In the genomic region with DNA sequence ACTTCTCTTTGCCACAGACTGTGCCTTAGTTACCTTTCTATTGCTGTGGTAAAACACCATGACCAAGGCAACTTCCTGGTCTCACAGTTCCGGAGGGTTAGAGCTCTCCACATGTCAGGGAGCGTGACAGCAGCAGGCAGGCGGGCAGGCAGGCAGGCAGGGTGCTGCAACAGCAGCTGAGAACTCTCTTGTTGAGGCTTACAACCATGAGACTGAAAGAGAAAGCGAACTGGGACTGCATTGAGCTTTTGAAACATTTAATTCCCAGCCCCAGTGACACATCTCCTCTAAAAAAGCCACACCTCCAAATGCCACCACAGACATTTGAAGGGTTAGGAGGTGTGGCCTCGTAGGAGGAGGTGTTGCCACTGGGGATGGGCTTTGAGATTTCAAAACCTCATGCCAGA, we compare ENCODE assay signal across 8 mouse cellular contexts. TPM values are rescaled to one million over a fixed set of nuclear protein-coding genes. Genes with fewer than 3 reads are reported as not detected.
DNase-seq lines count a peak whose midpoint lies in the region; ATAC-seq and TF ChIP-seq lines count a peak whose summit lies in the region.
"Had no signal": no experiment of that assay in that cellular context is flagged by ENCODE, and none has a peak within 500 bp of the region (broad histone marks: within the 10 kb centered on the region; RNA-seq: fewer than 3 reads in every experiment).

No protein-coding gene starts in this region.

- H3K27me3 ChIP-seq in erythroblast, embryonic 14.5 days (ENCODE audit: control insufficient read depth): 0 out of 2 replicates have a peak, but pooled peaks cover 2% of the 10 kb centered on the region
- H3K27me3 ChIP-seq in intestine, postnatal 0 days (replicated peaks; ENCODE audit: control insufficient read depth, insufficient read depth, low read length): no peaks in the 10 kb centered on the region
- H3K27me3 ChIP-seq in midbrain, embryonic 11.5 days (ENCODE audit: control insufficient read depth, insufficient read depth, low read length): no peaks in the 10 kb centered on the region

- no peak overlapping the region for H3K9ac ChIP-seq in intestine, postnatal 0 days (ENCODE audit: low read depth, low read length)
- no peak overlapping the region for H3K9ac ChIP-seq in midbrain, embryonic 11.5 days (ENCODE audit: low read length)

- H3K27ac ChIP-seq in left cerebral cortex, adult 2 months: no peak overlapping the region
- no peak overlapping the region for H3K27ac ChIP-seq in intestine, postnatal 0 days (ENCODE audit: low read depth, low read length)
- no peak overlapping the region for H3K27ac ChIP-seq in midbrain, embryonic 11.5 days (ENCODE audit: low read depth, low read length)

- intact Hi-C loops in left cerebral cortex, adult 2 months (cut with DNase I): no loop called here

- H3K4me3 ChIP-seq in erythroblast, embryonic 14.5 days (replicated peaks): peak overlapping the region; percentile 27
- H3K4me3 ChIP-seq in left cerebral cortex, adult 2 months: no peak overlapping the region
- H3K4me3 ChIP-seq in intestine, postnatal 0 days (ENCODE audit: low read depth, low read length): no peak overlapping the region
- H3K4me3 ChIP-seq in midbrain, embryonic 11.5 days (ENCODE audit: low read depth, low read length): no peak overlapping the region

- peak; percentile 93 for ATAC-seq in megakaryocyte-erythroid progenitor cell, adult 5-6 weeks (replicated peaks; ENCODE audit: low FRiP score, low TSS enrichment, poor library complexity, severe bottlenecking)
- ATAC-seq in intestine, postnatal 0 days: no peak
- no peak for ATAC-seq in midbrain, embryonic 11.5 days (ENCODE audit: low FRiP score)

- no peak overlapping the region for H3K4me2 ChIP-seq in intestine, postnatal 0 days (replicated peaks; ENCODE audit: low read depth)
- no peak overlapping the region for H3K4me2 ChIP-seq in midbrain, embryonic 11.5 days

- H3K36me3 ChIP-seq in erythroblast, embryonic 14.5 days (ENCODE audit: control insufficient read depth): no peaks in the 10 kb centered on the region
- no peaks in the 10 kb centered on the region for H3K36me3 ChIP-seq in intestine, postnatal 0 days (ENCODE audit: control insufficient read depth, insufficient read depth)
- H3K36me3 ChIP-seq in midbrain, embryonic 11.5 days (ENCODE audit: control insufficient read depth, insufficient read depth, low read length): no peaks in the 10 kb centered on the region

- no peaks in the 10 kb centered on the region for H3K9me3 ChIP-seq in erythroblast, embryonic 14.5 days (ENCODE audit: control insufficient read depth, low read length)
- H3K9me3 ChIP-seq in intestine, postnatal 0 days (ENCODE audit: control insufficient read depth): no peaks in the 10 kb centered on the region
- no peaks in the 10 kb centered on the region for H3K9me3 ChIP-seq in midbrain, embryonic 11.5 days (ENCODE audit: control insufficient read depth, low read length)

- H3K4me1 ChIP-seq in erythroblast, embryonic 14.5 days (ENCODE audit: control insufficient read depth): peaks cover 7% of the 10 kb centered on the region
- no peaks in the 10 kb centered on the region for H3K4me1 ChIP-seq in intestine, postnatal 0 days (replicated peaks; ENCODE audit: control insufficient read depth, insufficient read depth, low read length)
- no peaks in the 10 kb centered on the region for H3K4me1 ChIP-seq in midbrain, embryonic 11.5 days (ENCODE audit: control insufficient read depth, insufficient read depth, low read length)

- 65% methylated on average over 5 of the region's 5 CpGs for WGBS in intestine, postnatal 0 days
- 72% methylated on average over 5 of the region's 5 CpGs for WGBS in midbrain, embryonic 11.5 days

- no peak for TF ChIP-seq CTCF in left cerebral cortex, adult 2 months (IDR thresholded peaks at IDR 0.05)
- no peak for TF ChIP-seq CTCF in intestine, postnatal 0 days (IDR thresholded peaks at IDR 0.05; ENCODE audit: low read depth)

- DNase-seq in thymus, adult 18-20 months: peak; percentile 10 to 18
- no peak for DNase-seq in thymus, postnatal 10 days (ENCODE audit: low spot score in 2 of 2)
- DNase-seq in left cerebral cortex, adult 2 months (ENCODE audit: extremely low spot score in 1 of 2, low spot score in 2 of 2): no peak
- DNase-seq in midbrain, embryonic 11.5 days (ENCODE audit: low spot score, missing footprints): no peak
- DNase-seq: gastrocnemius, postnatal 25 days had no signal

RNA-seq across cellular contexts. Expression of a gene that starts 4.6 kb away (rescaled TPM):
- not detected in 2 replicates for polyA plus RNA-seq in erythroblast, embryonic 14.5 days (2012)
- 0.66 TPM in 1 of 2 replicates, not detected in the other for total RNA-seq in megakaryocyte-erythroid progenitor cell, adult 5-6 weeks (2014; fragmentation: Nextera tagmentation)
- total RNA-seq in megakaryocyte-erythroid progenitor cell, adult 5-6 weeks (2017): 1.1 and 1.6 TPM in 2 replicates
- under 1 TPM in 1 of 2 experiments, not detected in 1; 0.36 TPM for total RNA-seq in left cerebral cortex, adult 2 months (2021)
- polyA plus RNA-seq in intestine, postnatal 0 days (2015; fragmentation: Nextera tagmentation; extraction: Ambion mirVana): 0.03 TPM in 1 of 2 replicates, not detected in the other
- polyA plus RNA-seq in midbrain, embryonic 11.5 days (2014; fragmentation: Nextera tagmentation; extraction: Ambion mirVana): 0.03 TPM in 1 of 2 replicates, not detected in the other

RNA-seq across cellular contexts. Expression of a gene that starts 25.9 kb away (rescaled TPM):
- polyA plus RNA-seq in erythroblast, embryonic 14.5 days (2012): 0.44 and 0.76 TPM in 2 replicates
- 46.2 and 56.2 TPM in 2 replicates for total RNA-seq in megakaryocyte-erythroid progenitor cell, adult 5-6 weeks (2014; fragmentation: Nextera tagmentation)
- total RNA-seq in megakaryocyte-erythroid progenitor cell, adult 5-6 weeks (2017): 22.7 and 36.1 TPM in 2 replicates
- total RNA-seq in left cerebral cortex, adult 2 months (2021): 1 to 10 TPM; 1.7 to 2.1 TPM
- 1.1 and 1.4 TPM in 2 replicates for polyA plus RNA-seq in intestine, postnatal 0 days (2015; fragmentation: Nextera tagmentation; extraction: Ambion mirVana)
- 11.0 and 11.7 TPM in 2 replicates for polyA plus RNA-seq in midbrain, embryonic 11.5 days (2014; fragmentation: Nextera tagmentation; extraction: Ambion mirVana)

RNA-seq across cellular contexts. Expression of a gene that starts 50.9 kb away (rescaled TPM):
- polyA plus RNA-seq in erythroblast, embryonic 14.5 days (2012): 0.62 and 0.92 TPM in 2 replicates
- total RNA-seq in megakaryocyte-erythroid progenitor cell, adult 5-6 weeks (2014; fragmentation: Nextera tagmentation): 31.7 and 39.9 TPM in 2 replicates
- 66.9 and 104 TPM in 2 replicates for total RNA-seq in megakaryocyte-erythroid progenitor cell, adult 5-6 weeks (2017)
- total RNA-seq in left cerebral cortex, adult 2 months (2021): 1 to 10 TPM; 3.6 to 3.7 TPM
- polyA plus RNA-seq in intestine, postnatal 0 days (2015; fragmentation: Nextera tagmentation; extraction: Ambion mirVana): 16.1 and 18.7 TPM in 2 replicates
- polyA plus RNA-seq in midbrain, embryonic 11.5 days (2014; fragmentation: Nextera tagmentation; extraction: Ambion mirVana): 1.1 TPM in 2 replicates

Comparison
In these comparisons a context has a peak if more than half of its experiments do, and no peak if none do; other contexts are left out.
1. DNase-seq: peak in thymus, adult 18-20 months (2 of 2); none in thymus, postnatal 10 days (0 of 2), left cerebral cortex, adult 2 months (0 of 2) and midbrain, embryonic 11.5 days (single experiment).